Mouse (Mus musculus): ENCODE data around the gene Pnp. TPM values are rescaled to one million over a fixed set of nuclear protein-coding genes. Genes with fewer than 3 reads are reported as not detected.

Pnp gene
- 16.5 and 29.1 TPM in 2 replicates for polyA plus RNA-seq (2015; fragmentation: Nextera tagmentation; extraction: Ambion mirVana)

DNA sequence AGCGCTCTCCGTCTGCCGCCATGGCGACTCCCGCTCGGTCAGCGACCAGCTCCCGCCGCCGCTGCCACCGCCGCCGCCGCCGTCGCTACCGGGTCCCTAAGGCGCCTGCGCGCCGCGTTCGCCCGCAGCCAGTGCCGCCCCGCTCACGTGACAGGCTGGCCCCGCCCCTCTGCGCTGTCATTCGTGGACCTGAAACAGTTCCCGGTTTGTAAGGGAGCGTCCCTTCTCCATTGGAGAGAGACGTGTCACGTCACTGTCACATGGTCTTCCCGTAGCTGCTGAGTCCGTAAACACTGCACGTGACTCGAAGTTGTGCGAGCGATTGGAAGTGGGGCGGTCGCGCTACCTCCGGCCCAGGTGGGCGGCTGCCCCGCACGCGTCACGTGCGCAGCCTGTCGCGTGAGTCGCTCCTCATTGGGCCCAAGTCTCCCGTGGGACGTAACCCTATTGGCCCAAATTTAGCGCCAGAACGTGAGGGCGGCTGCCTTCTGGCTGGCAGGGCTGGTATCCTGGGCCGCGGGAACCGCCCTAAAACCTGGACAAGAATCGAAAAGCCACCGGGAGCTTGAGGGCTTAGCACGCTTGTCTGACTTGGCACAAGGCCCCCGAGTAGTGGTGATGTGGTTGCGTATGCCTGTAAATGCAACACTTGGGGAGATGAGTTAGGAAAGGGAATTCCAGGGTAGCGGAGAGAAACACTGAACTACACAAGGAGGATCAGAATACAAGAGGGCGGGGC, at the start of gene Pnp, which contains the start of gene Pip4p1:
Pnp (plus strand) TSS at position 329 of the 739 bp plus-strand sequence.
Pip4p1 (minus strand) TSS at position 103 of the 739 bp plus-strand sequence.

DNA sequence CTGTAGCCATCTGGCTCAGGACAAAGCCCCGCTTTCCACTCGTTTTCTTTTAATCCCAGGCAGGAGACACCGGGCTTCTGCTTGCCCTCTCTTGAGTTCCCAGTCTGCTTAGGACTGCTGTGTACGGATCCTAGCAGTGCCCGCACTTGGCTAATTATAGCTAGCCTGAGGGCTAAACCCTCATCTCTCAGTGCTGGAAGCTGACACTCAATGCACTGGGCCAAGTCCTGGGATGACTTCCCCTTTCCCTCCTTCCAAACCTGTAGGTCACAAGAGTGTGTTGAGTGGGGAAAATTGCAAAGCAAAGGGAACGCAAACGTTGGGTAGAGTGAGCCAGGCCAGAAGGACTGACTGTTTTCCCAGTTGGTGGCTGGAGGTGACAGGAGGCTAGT, 33.5 kb upstream of the Pnp start, which contains the start of gene Klhl33:
Klhl33 (minus strand) TSS at position 134 of the 392 bp plus-strand sequence.

DNA sequence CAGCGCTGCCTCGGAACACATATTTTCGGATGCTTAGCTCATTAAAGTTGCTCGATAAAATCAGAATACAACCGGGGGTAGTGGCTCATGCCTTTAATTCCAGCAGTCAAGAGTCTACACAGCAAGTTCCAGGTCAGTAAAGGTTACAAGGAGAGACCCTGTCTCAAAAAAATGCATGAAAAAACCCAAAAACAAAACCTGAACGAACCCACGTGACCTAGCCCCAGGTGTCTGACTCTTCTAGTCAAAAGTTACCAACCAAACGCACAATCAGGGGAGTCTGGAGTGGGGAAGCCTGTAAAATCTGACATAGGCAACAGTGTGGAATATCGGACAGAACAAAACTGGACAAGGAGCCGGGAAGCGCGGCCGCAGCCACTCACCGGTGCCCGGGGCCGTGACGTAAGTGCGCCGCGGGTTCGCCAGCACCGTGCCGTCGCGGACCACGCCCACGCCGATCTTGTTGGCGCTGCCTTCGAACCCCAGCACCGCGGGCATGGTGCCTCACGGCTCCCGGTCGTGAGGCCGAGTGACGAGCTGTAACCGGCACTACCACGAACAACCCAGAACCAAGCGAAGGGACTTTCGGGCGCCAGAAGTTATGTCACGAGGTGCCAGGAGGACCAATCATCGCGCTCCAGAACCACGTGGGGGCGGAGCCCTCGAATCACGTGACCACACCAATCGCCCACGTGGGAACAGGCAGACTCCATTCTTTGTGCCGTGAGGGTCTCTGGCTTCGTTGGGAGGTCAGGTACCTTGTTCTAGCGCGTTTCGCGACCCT, 6.4 kb upstream of the Pnp start, which contains the start of the genes Osgep and Apex1:
Osgep (minus strand) TSS at position 613 of the 784 bp plus-strand sequence.
Apex1 (plus strand) TSS at position 688 of the 784 bp plus-strand sequence.

DNA sequence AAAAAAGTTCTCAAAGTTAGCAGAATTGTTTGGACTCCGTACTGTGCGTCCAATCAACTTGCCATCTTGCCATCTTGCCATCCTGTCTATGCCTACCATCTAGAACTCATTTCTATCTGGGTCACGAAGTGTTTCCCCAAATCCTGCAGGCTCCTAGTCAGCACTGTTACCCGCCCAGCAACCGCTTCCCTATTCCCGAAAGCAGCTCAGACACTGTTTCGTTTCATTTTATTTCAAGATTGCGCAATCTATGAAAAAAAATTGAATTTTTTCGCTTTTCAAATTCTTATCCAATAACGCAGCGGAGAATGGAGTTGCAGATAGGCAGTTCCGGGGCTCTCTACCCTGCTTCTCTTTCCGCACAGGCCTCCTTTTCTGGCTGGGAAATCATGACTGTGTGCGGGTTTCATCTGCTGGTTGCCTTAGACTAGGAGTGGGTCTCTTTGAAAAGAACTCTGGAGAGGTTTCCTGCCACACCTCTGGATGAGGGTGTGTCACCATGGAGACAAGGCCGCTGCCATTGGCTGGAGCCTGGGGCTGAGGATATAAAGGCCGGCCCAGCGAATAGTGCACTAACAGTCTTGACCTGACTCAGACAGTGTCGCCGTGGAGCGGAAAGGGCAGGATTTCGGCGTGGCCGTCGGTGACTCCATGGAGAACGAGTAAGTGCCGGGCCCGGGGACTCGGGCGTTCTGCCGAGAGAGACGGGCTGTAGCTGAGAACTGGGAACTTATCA, 13.2 kb downstream of the Pnp start, which contains the start of gene Gm49342:
Gm49342 (plus strand) TSS at position 586 of the 736 bp plus-strand sequence.

DNA sequence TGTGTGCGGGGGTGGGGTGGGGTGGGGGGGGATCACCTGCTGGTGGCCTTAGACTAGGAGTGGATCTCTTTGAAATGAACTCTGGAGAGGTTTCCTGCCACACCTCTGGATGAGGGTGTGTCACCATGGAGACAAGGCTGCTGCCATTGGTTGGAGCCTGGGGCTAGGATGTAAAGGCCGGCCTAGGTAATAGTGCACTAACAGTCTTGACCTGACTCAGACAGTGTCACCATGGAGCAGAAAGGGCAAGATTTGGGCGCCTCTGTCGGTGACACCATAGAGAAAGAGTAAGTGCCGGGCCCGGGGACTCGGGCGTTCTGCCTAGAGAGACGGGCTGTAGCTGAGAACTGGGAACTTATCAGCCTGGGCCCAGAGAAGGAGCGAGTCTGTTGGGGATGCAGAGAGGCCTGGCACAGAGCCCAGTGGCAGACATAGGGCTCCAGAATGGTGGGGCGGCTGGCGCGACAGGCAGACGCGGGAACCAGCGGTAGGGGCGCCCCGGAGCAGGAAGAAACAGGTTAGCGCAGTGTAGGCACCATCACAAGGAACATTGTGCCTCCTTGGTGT, 25.1 kb downstream of the Pnp start, which contains the start of gene Pnp2:
Pnp2 (plus strand) TSS at position 51 of the 567 bp plus-strand sequence.

DNA sequence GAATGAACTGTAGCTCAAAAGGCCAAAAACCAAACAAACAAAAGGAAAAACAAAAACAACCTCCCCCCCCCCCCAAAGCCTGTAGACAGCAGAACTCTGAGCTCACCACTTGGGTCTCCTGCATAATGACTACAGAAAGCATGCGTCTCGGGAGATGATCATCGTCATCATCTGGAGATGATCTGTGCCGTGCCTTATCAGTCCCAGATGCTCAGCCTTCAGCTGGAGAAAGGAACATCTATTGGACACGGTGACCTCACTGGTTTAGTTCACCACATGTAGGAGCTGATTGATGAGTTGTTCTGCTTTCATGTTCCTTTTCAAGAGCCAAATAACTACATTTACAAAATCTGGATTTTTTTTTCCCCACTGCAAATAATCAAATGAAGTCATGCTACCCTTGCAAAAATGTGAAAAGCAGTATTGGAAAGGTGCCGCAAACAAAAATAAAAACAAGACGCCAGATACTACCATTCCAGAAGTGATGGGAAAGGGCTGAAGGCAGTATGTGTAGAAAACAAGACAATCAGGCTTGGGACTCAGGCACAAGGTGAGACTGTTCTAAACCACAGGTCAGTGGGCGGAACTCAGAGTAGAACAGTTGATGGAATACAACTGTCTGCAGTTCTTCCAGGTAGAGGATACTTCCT, 76.4 kb downstream of the Pnp start, which contains the start of gene Rnase10:
Rnase10 (plus strand) TSS at position 600 of the 650 bp plus-strand sequence.

Other genes starting within 250 kb of the Pnp start
- gene Olfr747, start 237.9 kb upstream of the Pnp start, polyA plus RNA-seq (2015; fragmentation: Nextera tagmentation; extraction: Ambion mirVana), result not detected in 2 replicates
- gene Olfr748, start 223.7 kb upstream of the Pnp start, polyA plus RNA-seq (2015; fragmentation: Nextera tagmentation; extraction: Ambion mirVana), result not detected in 2 replicates
- not detected in 2 replicates for gene Olfr749, start 186.0 kb upstream of the Pnp start, polyA plus RNA-seq (2015; fragmentation: Nextera tagmentation; extraction: Ambion mirVana)
- 26.3 and 28.4 TPM in 2 replicates for gene Ttc5, start 145.6 kb upstream of the Pnp start, polyA plus RNA-seq (2015; fragmentation: Nextera tagmentation; extraction: Ambion mirVana)
- gene Ccnb1ip1, start 123.3 kb upstream of the Pnp start, polyA plus RNA-seq (2015; fragmentation: Nextera tagmentation; extraction: Ambion mirVana), result not detected in 2 replicates
- 20.6 and 21.6 TPM in 2 replicates for gene Parp2, start 123.2 kb upstream of the Pnp start, polyA plus RNA-seq (2015; fragmentation: Nextera tagmentation; extraction: Ambion mirVana)
- gene Tep1, start 60.5 kb upstream of the Pnp start, polyA plus RNA-seq (2015; fragmentation: Nextera tagmentation; extraction: Ambion mirVana), result 5.2 and 5.4 TPM in 2 replicates
- 1.6 TPM in 2 replicates for gene Klhl33, start 33.6 kb upstream of the Pnp start, polyA plus RNA-seq (2015; fragmentation: Nextera tagmentation; extraction: Ambion mirVana)
- 81.2 and 83.7 TPM in 2 replicates for gene Osgep, start 6.2 kb upstream of the Pnp start, polyA plus RNA-seq (2015; fragmentation: Nextera tagmentation; extraction: Ambion mirVana)
- gene Apex1, start 6.1 kb upstream of the Pnp start, polyA plus RNA-seq (2015; fragmentation: Nextera tagmentation; extraction: Ambion mirVana), result 79.6 and 92.0 TPM in 2 replicates
- 21.5 and 25.8 TPM in 2 replicates for gene Pip4p1, start 226 bp upstream of the Pnp start, polyA plus RNA-seq (2015; fragmentation: Nextera tagmentation; extraction: Ambion mirVana)
- gene Gm49342, start 13.4 kb downstream of the Pnp start, polyA plus RNA-seq (2015; fragmentation: Nextera tagmentation; extraction: Ambion mirVana), result not detected in 2 replicates
- gene Pnp2, start 24.9 kb downstream of the Pnp start, polyA plus RNA-seq (2015; fragmentation: Nextera tagmentation; extraction: Ambion mirVana), result 0.85 TPM in 1 of 2 replicates, not detected in the other
- 0.37 and 0.39 TPM in 2 replicates for gene Rnase10, start 76.7 kb downstream of the Pnp start, polyA plus RNA-seq (2015; fragmentation: Nextera tagmentation; extraction: Ambion mirVana)
- gene Rnase9, start 110.8 kb downstream of the Pnp start, polyA plus RNA-seq (2015; fragmentation: Nextera tagmentation; extraction: Ambion mirVana), result not detected in 2 replicates
- not detected in 2 replicates for gene Rnase11, start 119.1 kb downstream of the Pnp start, polyA plus RNA-seq (2015; fragmentation: Nextera tagmentation; extraction: Ambion mirVana)
- gene Rnase12, start 126.6 kb downstream of the Pnp start, polyA plus RNA-seq (2015; fragmentation: Nextera tagmentation; extraction: Ambion mirVana), result 0.31 TPM in 1 of 2 replicates, not detected in the other
- not detected in 2 replicates for gene Olfr750, start 143.4 kb downstream of the Pnp start, polyA plus RNA-seq (2015; fragmentation: Nextera tagmentation; extraction: Ambion mirVana)
- gene Rnase4, start 160.0 kb downstream of the Pnp start, polyA plus RNA-seq (2015; fragmentation: Nextera tagmentation; extraction: Ambion mirVana), result 57.8 and 74.4 TPM in 2 replicates
- 8.0 and 8.7 TPM in 2 replicates for gene Ang, start 160.1 kb downstream of the Pnp start, polyA plus RNA-seq (2015; fragmentation: Nextera tagmentation; extraction: Ambion mirVana)
- not detected in 2 replicates for gene Eddm3b, start 183.3 kb downstream of the Pnp start, polyA plus RNA-seq (2015; fragmentation: Nextera tagmentation; extraction: Ambion mirVana)
- 0.44 and 0.60 TPM in 2 replicates for gene Rnase6, start 192.8 kb downstream of the Pnp start, polyA plus RNA-seq (2015; fragmentation: Nextera tagmentation; extraction: Ambion mirVana)
- gene Rnase1, start 215.7 kb downstream of the Pnp start, polyA plus RNA-seq (2015; fragmentation: Nextera tagmentation; extraction: Ambion mirVana), result 2.5 TPM in 1 of 2 replicates, not detected in the other
- gene Rnase2b, start 231.2 kb downstream of the Pnp start, polyA plus RNA-seq (2015; fragmentation: Nextera tagmentation; extraction: Ambion mirVana), result not detected in 2 replicates